ENCODE assay signal across 14 mouse cellular contexts in the genomic region with DNA sequence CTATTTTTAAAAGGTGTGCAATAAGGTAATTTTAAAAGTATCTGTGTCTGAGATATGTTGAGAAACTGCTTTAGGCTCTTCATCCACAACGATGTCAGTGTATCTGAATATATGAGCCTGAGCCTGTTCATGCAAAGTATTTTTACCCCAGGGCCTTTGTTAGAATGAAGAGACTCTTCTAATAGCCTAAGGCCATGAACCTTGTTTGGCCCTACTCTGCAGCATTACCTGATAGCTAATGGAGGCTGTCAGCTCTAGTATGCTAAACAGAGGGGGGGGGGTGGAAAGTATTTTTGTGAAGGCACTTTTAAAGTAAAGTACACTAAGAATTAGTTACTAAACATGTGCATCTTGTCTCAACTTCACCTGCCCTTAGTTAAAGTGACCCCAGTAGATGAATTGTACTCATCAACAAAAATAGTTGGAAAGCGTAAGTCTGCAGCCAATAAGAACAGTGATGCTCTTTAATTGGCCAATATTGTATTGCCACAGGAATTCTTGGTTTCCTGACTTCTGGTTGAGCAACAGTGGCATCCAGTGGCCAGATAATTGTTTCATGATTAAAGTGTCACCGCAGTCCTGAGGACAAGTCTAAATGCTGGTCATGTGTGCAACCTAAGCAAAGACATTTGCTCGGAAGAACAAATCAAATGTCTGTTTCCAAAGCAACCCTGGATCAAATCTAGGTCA. TPM values are rescaled to one million over a fixed set of nuclear protein-coding genes. Genes with fewer than 3 reads are reported as not detected.
A peak's percentile ranks its signal among the peaks of the same experiment; 100 is the strongest.
DNase-seq lines count a peak whose midpoint lies in the region; ATAC-seq and TF ChIP-seq lines count a peak whose summit lies in the region.
"Had no signal": no experiment of that assay in that cellular context is flagged by ENCODE, and none has a peak within 500 bp of the region (broad histone marks: within the 10 kb centered on the region; RNA-seq: fewer than 3 reads in every experiment).

No protein-coding gene starts in this region.

- no peak overlapping the region for H3K4me3 ChIP-seq in liver, adult 2 months (ENCODE audit: insufficient read depth, low read depth, low read length)
- H3K4me3 ChIP-seq in cortical plate, adult 2 months (ENCODE audit: insufficient read depth, low read length), result no peak overlapping the region
- H3K4me3 ChIP-seq in midbrain, embryonic 14.5 days (replicated peaks; ENCODE audit: low read depth, low read length), result no peak overlapping the region
- H3K4me3 ChIP-seq in forebrain, embryonic 15.5 days, result no peak overlapping the region
- H3K4me3 ChIP-seq: neural tube, embryonic 15.5 days had no signal

- no peaks in the 10 kb centered on the region for H3K36me3 ChIP-seq in liver, adult 2 months (ENCODE audit: control insufficient read depth, insufficient read depth, low read length)
- H3K36me3 ChIP-seq in midbrain, embryonic 14.5 days (ENCODE audit: control insufficient read depth, insufficient read depth, low read length), result no peaks in the 10 kb centered on the region
- H3K36me3 ChIP-seq in forebrain, embryonic 15.5 days, result no peaks in the 10 kb centered on the region
- H3K36me3 ChIP-seq: neural tube, embryonic 15.5 days had no signal

- TF ChIP-seq POLR2A in liver, adult 2 months (IDR thresholded peaks at IDR 0.05; ENCODE audit: extremely low read depth, insufficient read depth, low read length), result no peak
- no peak for TF ChIP-seq POLR2A in cortical plate, adult 2 months (IDR thresholded peaks at IDR 0.05; ENCODE audit: extremely low read depth, insufficient read depth, low read length)

- no peaks in the 10 kb centered on the region for H3K4me1 ChIP-seq in liver, adult 2 months (ENCODE audit: control insufficient read depth, insufficient read depth, low read length)
- H3K4me1 ChIP-seq in cortical plate, adult 2 months (ENCODE audit: control insufficient read depth, insufficient read depth, low read length), result no peaks in the 10 kb centered on the region
- no peaks in the 10 kb centered on the region for H3K4me1 ChIP-seq in midbrain, embryonic 14.5 days (ENCODE audit: control insufficient read depth, insufficient read depth, low read length)
- no peaks in the 10 kb centered on the region for H3K4me1 ChIP-seq in forebrain, embryonic 15.5 days
- H3K4me1 ChIP-seq: neural tube, embryonic 15.5 days had no signal

- intact Hi-C loops in heart, postnatal 10 days (cut with DNase I), result loop anchor here (5.0 kb wide), 1 partner anchor 1476 kb away; no protein-coding TSS in a partner anchor

- H3K9me3 ChIP-seq in midbrain, embryonic 14.5 days (ENCODE audit: control insufficient read depth, low read length), result no peaks in the 10 kb centered on the region
- no peaks in the 10 kb centered on the region for H3K9me3 ChIP-seq in forebrain, embryonic 15.5 days
- H3K9me3 ChIP-seq: neural tube, embryonic 15.5 days had no signal

- no peaks in the 10 kb centered on the region for H3K27me3 ChIP-seq in liver, adult 2 months (ENCODE audit: control insufficient read depth, insufficient read depth, low read length)
- no peaks in the 10 kb centered on the region for H3K27me3 ChIP-seq in midbrain, embryonic 14.5 days (ENCODE audit: control insufficient read depth, insufficient read depth, low read length)
- H3K27me3 ChIP-seq in forebrain, embryonic 15.5 days, result no peaks in the 10 kb centered on the region
- H3K27me3 ChIP-seq: neural tube, embryonic 15.5 days had no signal

- H3K9ac ChIP-seq in liver, adult 2 months (ENCODE audit: low read depth, low read length), result no peak overlapping the region
- no peak overlapping the region for H3K9ac ChIP-seq in midbrain, embryonic 14.5 days (replicated peaks; ENCODE audit: low read length)
- H3K9ac ChIP-seq in forebrain, embryonic 15.5 days (replicated peaks), result no peak overlapping the region
- H3K9ac ChIP-seq: neural tube, embryonic 15.5 days had no signal

- no peak overlapping the region for H3K27ac ChIP-seq in liver, adult 2 months (replicated peaks; ENCODE audit: insufficient read depth, low read depth, low read length)
- no peak overlapping the region for H3K27ac ChIP-seq in cortical plate, adult 2 months (ENCODE audit: insufficient read depth, low read length)
- no peak overlapping the region for H3K27ac ChIP-seq in midbrain, embryonic 14.5 days (replicated peaks; ENCODE audit: low read depth, low read length)
- H3K27ac ChIP-seq in forebrain, embryonic 15.5 days (replicated peaks), result no peak overlapping the region
- H3K27ac ChIP-seq: macrophage; neural tube, embryonic 15.5 days had no signal

- WGBS in liver, adult 2 months, result 79% methylated on average over 4 of the region's 4 CpGs
- 67% methylated on average over 4 of the region's 4 CpGs for WGBS in midbrain, embryonic 14.5 days
- 87% methylated on average over 4 of the region's 4 CpGs for WGBS in forebrain, embryonic 15.5 days

- H3K4me2 ChIP-seq in midbrain, embryonic 14.5 days (ENCODE audit: low read length), result no peak overlapping the region
- H3K4me2 ChIP-seq in forebrain, embryonic 15.5 days (replicated peaks), result no peak overlapping the region
- H3K4me2 ChIP-seq: neural tube, embryonic 15.5 days had no signal

- peak; percentile 22 to 50 for DNase-seq in heart, postnatal 10 days
- no peak for DNase-seq in heart, adult 8-10 months (ENCODE audit: low spot score)
- DNase-seq in liver, adult 2 months (ENCODE audit: extremely low read depth, low read depth, low spot score), result peak; percentile 54
- DNase-seq in liver, result no peak
- peak; percentile 68 for DNase-seq in midbrain, embryonic 14.5 days
- DNase-seq in gastrocnemius, postnatal 4 days (ENCODE audit: low spot score in 2 of 2), result no peak
- DNase-seq: gastrocnemius, postnatal 10 days; thymus, adult 2 months had no signal

- peak; percentile 43; the same call in 1 of the 2 replicates for TF ChIP-seq CTCF in liver, adult 2 months (IDR thresholded peaks at IDR 0.05; ENCODE audit: low read depth, low read length)
- peak; percentile 33; the same call in 1 of the 2 replicates for TF ChIP-seq CTCF in cortical plate, adult 2 months (IDR thresholded peaks at IDR 0.05; ENCODE audit: extremely low read depth, insufficient read depth, low read length)

- ATAC-seq in midbrain, embryonic 14.5 days (ENCODE audit: low FRiP score, low TSS enrichment), result no peak; the same call in 1 of the 2 replicates
- ATAC-seq in forebrain, embryonic 15.5 days (replicated peaks), result no peak
- ATAC-seq: activated CD4-positive, CD25-positive, alpha-beta regulatory T cell, adult 4 months had no signal

- no peaks in the 10 kb centered on the region for H3K79me2 ChIP-seq in liver, adult 2 months (ENCODE audit: control insufficient read depth, insufficient read depth, low read length)

RNA-seq across cellular contexts. Expression of a gene that starts 10.5 kb away (rescaled TPM):
- 10 to 100 TPM; 18.6 to 22.4 TPM for total RNA-seq in heart, postnatal 10 days (2021)
- 10 to 100 TPM; 12.7 to 18.3 (median 13.8) TPM for total RNA-seq in heart, adult 8-10 months (2022)
- total RNA-seq in liver, adult 2 months (2014; rRNA removed), result 2.9 and 3.9 TPM in 2 replicates
- polyA plus RNA-seq in liver, adult 2 months (2012; rRNA removed), result 0.22 and 0.50 TPM in 2 replicates
- polyA plus RNA-seq in cortical plate, adult 2 months (2012; rRNA removed), result 10.5 and 11.4 TPM in 2 replicates
- 17.8 and 22.3 TPM in 2 replicates for polyA plus RNA-seq in midbrain, embryonic 14.5 days (2014; fragmentation: Nextera tagmentation; extraction: Ambion mirVana)
- 1 to 10 TPM; 6.8 to 7.1 TPM for total RNA-seq in gastrocnemius, postnatal 4 days (2021)
- 14.2 and 17.4 TPM in 2 replicates for polyA plus RNA-seq in forebrain, embryonic 15.5 days (2015; fragmentation: Nextera tagmentation; extraction: Ambion mirVana)
- polyA plus RNA-seq: activated CD4-positive, CD25-positive, alpha-beta regulatory T cell, adult 4 months; macrophage; small intestine, adult 2 months had no signal

Comparison
In these comparisons a context has a peak if more than half of its experiments do, and no peak if none do; other contexts are left out.
1. DNase-seq: peak in heart, postnatal 10 days (2 of 2), liver, adult 2 months (single experiment) and midbrain, embryonic 14.5 days (single experiment); none in heart, adult 8-10 months (single experiment), liver (single experiment) and gastrocnemius, postnatal 4 days (0 of 2).